Mouse (Mus musculus) liver, embryonic 15.5 days (tissue): ENCODE data around the gene Cdkl1. TPM values are rescaled to one million over a fixed set of nuclear protein-coding genes. Genes with fewer than 3 reads are reported as not detected.

Experiments
- ATAC-seq: fragments of 200-750 bp; cut with Nextera tagmentation; 2 replicates; pipeline ENCODE4 v1.8.0; 2017; ENCODE audit warnings: moderate number of reproducible peaks, mild to moderate bottlenecking, moderate library complexity; ENCODE audit not compliant: insufficient read depth
- H3K27ac ChIP-seq: fragments of 300-500 bp; sonication (generic); replicated peaks from 2 replicates; pipeline ENCODE4 v1.5.1; 2015; ENCODE audit warnings: mild to moderate bottlenecking, inconsistent platforms
- H3K27me3 ChIP-seq: fragments of 300-500 bp; sonication (generic); 2 replicates; pipeline ENCODE4 v1.6.1; 2015; ENCODE audit warnings: mild to moderate bottlenecking, inconsistent platforms
- H3K36me3 ChIP-seq: fragments of 300-500 bp; sonication (generic); replicated peaks from 2 replicates; pipeline ENCODE4 v1.6.1; 2015; ENCODE audit warnings: moderate library complexity, mild to moderate bottlenecking, inconsistent platforms
- H3K4me1 ChIP-seq: fragments of 300-500 bp; sonication (generic); replicated peaks from 2 replicates; pipeline ENCODE4 v1.6.1; 2015; ENCODE audit warnings: inconsistent platforms
- H3K4me2 ChIP-seq: fragments of 300-500 bp; sonication (generic); 2 replicates; pipeline ENCODE4 v1.6.1; 2015; ENCODE audit warnings: moderate library complexity, mild to moderate bottlenecking, inconsistent platforms
- H3K4me3 ChIP-seq: fragments of 300-500 bp; sonication (generic); replicated peaks from 2 replicates; pipeline ENCODE4 v1.5.1; 2015; ENCODE audit warnings: mild to moderate bottlenecking, inconsistent platforms
- H3K9ac ChIP-seq: fragments of 300-500 bp; sonication (generic); 2 replicates; pipeline ENCODE4 v1.6.1; 2015; ENCODE audit warnings: moderate library complexity, mild to moderate bottlenecking, inconsistent platforms
- H3K9me3 ChIP-seq: fragments of 300-500 bp; sonication (generic); replicated peaks from 2 replicates; pipeline ENCODE4 v1.6.1; 2016; ENCODE audit warnings: inconsistent platforms
- WGBS: fragments of 180-500 bp; shearing (Covaris S2); methylation state at CpG from one replicate; pipeline ENCODE4 v1.1.7; 2015; ENCODE audit warnings: mixed read lengths; ENCODE audit not compliant: insufficient replicate concordance; 5-methylcytosine and 5-hydroxymethylcytosine counted together
- microRNA counts: library from miRNA; unstranded; fragments of <30 nt; microRNA quantifications from one replicate; lab custom pipeline; 2016
- microRNA-seq: library from miRNA; unstranded; fragments of <30 nt; microRNA quantifications from one replicate; pipeline ENCODE4, GENCODE M21; 2016
- polyA plus RNA-seq: library from polyadenylated mRNA; unstranded; fragments of >200 nt; fragmentation: Nextera tagmentation; extraction: Ambion mirVana; gene quantifications from 2 replicates; pipeline ENCODE4 v1.2.1, GENCODE M21; 2015

The Cdkl1 gene
- polyA plus RNA-seq, 1 experiment from 2014 or later: 1.7 TPM

GRCm38 (mm10) chr12:69704799-69705458, 86.1 kb downstream of the Cdkl1 start:
- Histone ChIP-seq H3K4me3 (no peak overlapping the region), H3K4me1 (peaks cover 9% of the 10 kb centered on the region; the same call in 1 of the 2 replicates), H3K9ac (no peak overlapping the region), H3K9me3 (no peaks in the 10 kb centered on the region), H3K4me2 (no peak overlapping the region), H3K27ac (no peak overlapping the region), H3K36me3 (0 out of 2 replicates have a peak, but pooled peaks cover 15% of the 10 kb centered on the region), H3K27me3 (no peaks in the 10 kb centered on the region)
- 71% methylated on average over 11 of the region's 11 CpGs for WGBS
- peak; percentile 66 for ATAC-seq

- no peak overlapping the region for H3K4me3 ChIP-seq
- H3K36me3 ChIP-seq: peaks cover 28% of the 10 kb centered on the region; the same call in 1 of the 2 replicates
- no peaks in the 10 kb centered on the region for H3K27me3 ChIP-seq
- no peaks in the 10 kb centered on the region for H3K4me1 ChIP-seq
- ATAC-seq: no peak
- H3K9ac ChIP-seq: no peak overlapping the region
- no peak overlapping the region for H3K4me2 ChIP-seq
- no peaks in the 10 kb centered on the region for H3K9me3 ChIP-seq
- WGBS: 74% methylated on average over 6 of the region's 6 CpGs
- no peak overlapping the region for H3K27ac ChIP-seq
These were observed 92.7 kb downstream of the Cdkl1 start for GRCm38 (mm10) chr12:69698352-69698751.

MicroRNAs encoded within 50 kb of the gene (microRNA counts, 519-probe panel; counts per million panel counts)
- not detected for microRNA mmu-miR-681 (lab: Ali Mortazavi, UCI)

Small RNAs within 50 kb of the gene (microRNA-seq; reads per million reads assigned to microRNA genes)
- not detected for gene Mir681

Other genes starting within 250 kb of the Cdkl1 start
- 11.4 and 12.8 TPM in 2 replicates for gene Vcpkmt, start 208.2 kb downstream of the Cdkl1 start, polyA plus RNA-seq
- 3.3 and 4.0 TPM in 2 replicates for gene Sos2, start 109.4 kb downstream of the Cdkl1 start, polyA plus RNA-seq
- gene L2hgdh, start 66.4 kb downstream of the Cdkl1 start, polyA plus RNA-seq: 11.8 and 13.2 TPM in 2 replicates
- 16.8 and 18.2 TPM in 2 replicates for gene Atp5s, start 66.3 kb downstream of the Cdkl1 start, polyA plus RNA-seq
- 0.91 and 1.5 TPM in 2 replicates for gene Atl1, start 101.3 kb upstream of the Cdkl1 start, polyA plus RNA-seq
- gene Map4k5, start 101.9 kb upstream of the Cdkl1 start, polyA plus RNA-seq: 25.9 and 28.3 TPM in 2 replicates
- 3.7 and 3.8 TPM in 2 replicates for gene Sav1, start 195.7 kb upstream of the Cdkl1 start, polyA plus RNA-seq